Mouse (Mus musculus) lung, adult 2 months (tissue): Measurements from ENCODE around the gene Grpel1. TPM values are rescaled to one million over a fixed set of nuclear protein-coding genes. Genes with fewer than 3 reads are reported as not detected.

Experiments
- DNase-seq: peaks from one replicate; pipeline ENCODE4 v3.0.0; 2022
- H3K4me1 ChIP-seq: fragments of 200-500 bp; 2 replicates; pipeline ENCODE4 v1.6.1; 2011; ENCODE audit warnings: low read length; ENCODE audit not compliant: control insufficient read depth, insufficient read depth
- H3K4me3 ChIP-seq: fragments of 200-500 bp; replicated peaks from 2 replicates; pipeline ENCODE3; 2011; ENCODE audit warnings: low read depth, mild to moderate bottlenecking, control low read depth, low read length; ENCODE audit errors: extremely low read depth
- CTCF ChIP-seq: fragments of 200-500 bp; IDR thresholded peaks from 2 replicates; pipeline ENCODE4 v1.5.1; 2011; ENCODE audit warnings: mild to moderate bottlenecking, low read length, control low read depth; ENCODE audit not compliant: insufficient read depth
- POLR2A ChIP-seq: fragments of 200-500 bp; IDR thresholded peaks from 2 replicates; pipeline ENCODE4 v1.6.1; 2011; ENCODE audit warnings: low read depth, mild to moderate bottlenecking, control low read depth, low read length, borderline replicate concordance; ENCODE audit errors: extremely low read depth
- WGBS: fragments of 180-500 bp; shearing (Covaris S2); methylation state at CpG from one replicate; pipeline ENCODE4 v1.1.7; 2018; 5-methylcytosine and 5-hydroxymethylcytosine counted together
- polyA plus RNA-seq: library from polyadenylated mRNA; depleted of rRNA; stranded (reverse); fragments of >200 nt; gene quantifications from 2 replicates; pipeline ENCODE4 v1.2.3, GENCODE M21; 2012

Gene Grpel1
- polyA plus RNA-seq, 1 experiment: 9.1 TPM

GRCm38 (mm10) chr5:36478540-36479420 is 14.0 kb downstream of the Grpel1 start:
- no peak for DNase-seq
- Histone ChIP-seq H3K4me1 (peaks cover 41% of the 10 kb centered on the region), H3K4me3 (no peak overlapping the region)
- no peak for TF ChIP-seq POLR2A
- 35% methylated on average over 6 of the region's 6 CpGs for WGBS

- 23% methylated on average over 2 of the region's 2 CpGs for WGBS
- H3K4me1 ChIP-seq: peaks cover 42% of the 10 kb centered on the region
- TF ChIP-seq CTCF: no peak
- no peak for TF ChIP-seq POLR2A
- no peak overlapping the region for H3K4me3 ChIP-seq
- no peak for DNase-seq
These were observed 14.9 kb downstream of the Grpel1 start for GRCm38 (mm10) chr5:36479735-36480134.

GRCm38 (mm10) chr5:36480398-36480797 is 15.6 kb downstream of the Grpel1 start:
- H3K4me3 ChIP-seq: no peak overlapping the region
- WGBS: 60% methylated on average over 4 of the region's 4 CpGs
- no peak for TF ChIP-seq CTCF
- TF ChIP-seq POLR2A: no peak
- no peak for DNase-seq
- H3K4me1 ChIP-seq: peaks cover 45% of the 10 kb centered on the region

- H3K4me1 ChIP-seq: peaks cover 45% of the 10 kb centered on the region
- H3K4me3 ChIP-seq: no peak overlapping the region
- no peak for TF ChIP-seq POLR2A
- no peak for TF ChIP-seq CTCF
- DNase-seq: no peak
- 53% methylated on average over 1 of the region's 1 CpGs for WGBS
These were observed 16.3 kb downstream of the Grpel1 start for GRCm38 (mm10) chr5:36481114-36481513.

- TF ChIP-seq POLR2A (no peak), CTCF (no peak)
- peak; percentile 65 for DNase-seq
- peak overlapping the region; percentile 90 for H3K4me3 ChIP-seq
- peaks cover 41% of the 10 kb centered on the region for H3K4me1 ChIP-seq
- 2% methylated on average over 58 of the region's 58 CpGs for WGBS
These were observed 18.7 kb downstream of the Grpel1 start for GRCm38 (mm10) chr5:36483203-36484101.

- 8% methylated on average over 96 of the region's 97 CpGs for WGBS
- peak; percentile 91 for DNase-seq
- TF ChIP-seq CTCF (no peak), POLR2A (no peak)
- Histone ChIP-seq H3K4me3 (peak within 1 kb of the TSS; percentile 90), H3K4me1 (peaks cover 33% of the 10 kb centered on the region)
These were observed 19.6 kb downstream of the Grpel1 start, which contains the start of the genes Tada2b and Ccdc96 for GRCm38 (mm10) chr5:36484171-36484990. Gene Tada2b, minus strand, starts transcription at chr5:36484285. Gene Ccdc96, plus strand, starts transcription at chr5:36484588.

- no peak for DNase-seq
- H3K4me3 ChIP-seq: no peak overlapping the region
- H3K4me1 ChIP-seq: peaks cover 25% of the 10 kb centered on the region
- 40% methylated on average over 19 of the region's 19 CpGs for WGBS
- TF ChIP-seq CTCF (no peak), POLR2A (no peak)
These were observed 20.5 kb downstream of the Grpel1 start for GRCm38 (mm10) chr5:36485306-36485705.

- peak; percentile 38 for DNase-seq
These were observed 24.4 kb downstream of the Grpel1 start for GRCm38 (mm10) chr5:36489225-36489624.

GRCm38 (mm10) chr5:36493919-36494318 is 29.1 kb downstream of the Grpel1 start:
- no peak for DNase-seq
- WGBS: 81% methylated on average over 6 of the region's 6 CpGs
- no peaks in the 10 kb centered on the region for H3K4me1 ChIP-seq
- H3K4me3 ChIP-seq: no peak overlapping the region
- no peak for TF ChIP-seq CTCF
- no peak for TF ChIP-seq POLR2A

More at GRCm38 (mm10) chr5:36489225-36489624, 24.4 kb downstream of the Grpel1 start:
- TF ChIP-seq POLR2A (no peak), CTCF (peak; percentile 75)
- WGBS: 39% methylated on average over 2 of the region's 2 CpGs
- no peak overlapping the region for H3K4me3 ChIP-seq
- H3K4me1 ChIP-seq: peaks cover 4% of the 10 kb centered on the region; the same call in 1 of the 2 replicates
